10 mouse cellular contexts compared by ENCODE assay signal in the genomic region with DNA sequence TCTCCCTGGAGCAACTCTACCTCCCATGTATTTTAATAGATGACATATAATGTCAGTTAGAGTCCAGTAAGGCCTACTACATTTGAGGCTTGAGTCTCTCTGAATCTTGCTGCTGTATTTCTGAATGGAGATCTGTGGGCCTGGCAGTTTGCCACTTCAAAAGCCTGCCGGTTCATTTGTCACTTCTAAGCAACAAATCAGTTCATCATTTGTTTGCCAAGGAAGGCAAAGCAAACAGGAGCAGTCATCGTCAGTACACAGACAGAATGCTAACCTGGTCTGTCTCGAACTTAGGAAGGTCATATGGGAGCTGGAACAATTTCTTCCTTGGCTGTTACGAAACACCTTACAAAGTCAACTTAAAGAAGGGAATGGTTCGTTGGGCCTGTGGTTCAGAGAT. TPM values are rescaled to one million over a fixed set of nuclear protein-coding genes. Genes with fewer than 3 reads are reported as not detected.
DNase-seq lines count a peak whose midpoint lies in the region; ATAC-seq and TF ChIP-seq lines count a peak whose summit lies in the region.
"Had no signal": no experiment of that assay in that cellular context is flagged by ENCODE, and none has a peak within 500 bp of the region (broad histone marks: within the 10 kb centered on the region; RNA-seq: fewer than 3 reads in every experiment).

No protein-coding gene starts in this region.

- H3K4me2 ChIP-seq in lung, embryonic 14.5 days = no peak overlapping the region
- H3K4me2 ChIP-seq in hindbrain, postnatal 0 days (ENCODE audit: low read depth, low read length) = no peak overlapping the region
- H3K4me2 ChIP-seq in kidney, embryonic 16.5 days (replicated peaks; ENCODE audit: low read depth, low read length) = no peak overlapping the region
- H3K4me2 ChIP-seq: lung, embryonic 15.5 days had no signal

- no peak for TF ChIP-seq CTCF in lung, embryonic 14.5 days (IDR thresholded peaks at IDR 0.05; ENCODE audit: low read depth)
- no peak for TF ChIP-seq CTCF in hindbrain, postnatal 0 days (IDR thresholded peaks at IDR 0.05; ENCODE audit: low read depth)

- peak; percentile 28 for DNase-seq in lung, embryonic 14.5 days
- DNase-seq in lung, postnatal 10 days = no peak
- peak; percentile 42 to 59 for DNase-seq in cerebellum, postnatal 10 days
- peak; percentile 76 for DNase-seq in hindbrain, postnatal 0 days (ENCODE audit: low spot score)
- peak; percentile 31 for DNase-seq in right cerebral cortex, postnatal 14 days
- DNase-seq in kidney, adult 18-20 months = no peak

- 44% methylated on average over 5 of the region's 5 CpGs for WGBS in lung, embryonic 14.5 days
- WGBS in hindbrain, postnatal 0 days = 34% methylated on average over 5 of the region's 5 CpGs
- WGBS in kidney, embryonic 16.5 days = 63% methylated on average over 5 of the region's 5 CpGs

- no peak overlapping the region for H3K27ac ChIP-seq in lung, embryonic 14.5 days (ENCODE audit: low read depth)
- peak overlapping the region; percentile 72 for H3K27ac ChIP-seq in hindbrain, postnatal 0 days
- no peak overlapping the region for H3K27ac ChIP-seq in kidney, embryonic 16.5 days (ENCODE audit: low read length)
- H3K27ac ChIP-seq: embryonic facial prominence, embryonic 10.5 days; heart, embryonic 10.5 days; lung, embryonic 15.5 days had no signal

- no peak overlapping the region for H3K9ac ChIP-seq in lung, embryonic 14.5 days
- no peak overlapping the region for H3K9ac ChIP-seq in hindbrain, postnatal 0 days (replicated peaks; ENCODE audit: low read length)
- H3K9ac ChIP-seq in kidney, embryonic 16.5 days (replicated peaks; ENCODE audit: low read length) = no peak overlapping the region
- H3K9ac ChIP-seq: lung, embryonic 15.5 days had no signal

- no peak for ATAC-seq in lung, embryonic 14.5 days (ENCODE audit: insufficient read depth)
- peak; percentile 56 for ATAC-seq in hindbrain, postnatal 0 days
- ATAC-seq in kidney, embryonic 16.5 days (ENCODE audit: low FRiP score, low TSS enrichment) = no peak

- H3K9me3 ChIP-seq in lung, embryonic 14.5 days (ENCODE audit: low read depth, low read length) = no peaks in the 10 kb centered on the region
- no peaks in the 10 kb centered on the region for H3K9me3 ChIP-seq in hindbrain, postnatal 0 days (ENCODE audit: low read length)
- H3K9me3 ChIP-seq in kidney, embryonic 16.5 days (ENCODE audit: low read length) = no peaks in the 10 kb centered on the region
- H3K9me3 ChIP-seq: embryonic facial prominence, embryonic 10.5 days; heart, embryonic 10.5 days; lung, embryonic 15.5 days had no signal

- H3K36me3 ChIP-seq in lung, embryonic 14.5 days (ENCODE audit: insufficient read depth) = no peaks in the 10 kb centered on the region
- no peaks in the 10 kb centered on the region for H3K36me3 ChIP-seq in hindbrain, postnatal 0 days (ENCODE audit: insufficient read depth, low read length)
- no peaks in the 10 kb centered on the region for H3K36me3 ChIP-seq in kidney, embryonic 16.5 days (ENCODE audit: insufficient read depth, low read length)
- H3K36me3 ChIP-seq: embryonic facial prominence, embryonic 10.5 days; heart, embryonic 10.5 days; lung, embryonic 15.5 days had no signal

- no peaks in the 10 kb centered on the region for H3K27me3 ChIP-seq in lung, embryonic 14.5 days (ENCODE audit: insufficient read depth, low read length)
- no peaks in the 10 kb centered on the region for H3K27me3 ChIP-seq in hindbrain, postnatal 0 days (ENCODE audit: insufficient read depth, low read length)
- H3K27me3 ChIP-seq in kidney, embryonic 16.5 days (ENCODE audit: insufficient read depth, low read length) = no peaks in the 10 kb centered on the region
- H3K27me3 ChIP-seq: lung, embryonic 15.5 days had no signal

- no peaks in the 10 kb centered on the region for H3K4me1 ChIP-seq in lung, embryonic 14.5 days (ENCODE audit: insufficient read depth)
- H3K4me1 ChIP-seq in hindbrain, postnatal 0 days (ENCODE audit: insufficient read depth, low read length) = no peaks in the 10 kb centered on the region
- H3K4me1 ChIP-seq in kidney, embryonic 16.5 days (ENCODE audit: insufficient read depth, low read length) = 0 out of 2 replicates have a peak, but pooled peaks cover 2% of the 10 kb centered on the region
- H3K4me1 ChIP-seq: embryonic facial prominence, embryonic 10.5 days; heart, embryonic 10.5 days; lung, embryonic 15.5 days had no signal

- no peak overlapping the region for H3K4me3 ChIP-seq in lung, embryonic 14.5 days (ENCODE audit: low read depth, low read length)
- no peak overlapping the region for H3K4me3 ChIP-seq in hindbrain, postnatal 0 days (ENCODE audit: low read length)
- no peak overlapping the region for H3K4me3 ChIP-seq in kidney, embryonic 16.5 days (ENCODE audit: low read length)
- H3K4me3 ChIP-seq: embryonic facial prominence, embryonic 10.5 days; heart, embryonic 10.5 days; lung, embryonic 15.5 days had no signal

RNA-seq across cellular contexts. Expression of gene Pabpc6, which starts 37.4 kb away (rescaled TPM):
- polyA plus RNA-seq in lung, embryonic 14.5 days (2014; fragmentation: Nextera tagmentation; extraction: Ambion mirVana) = not detected in 2 replicates
- total RNA-seq in hindbrain, postnatal 0 days (2014; rRNA removed) = not detected in 2 replicates
- polyA plus RNA-seq in hindbrain, postnatal 0 days (2015; fragmentation: Nextera tagmentation; extraction: Ambion mirVana) = not detected in 2 replicates
- not detected in 2 replicates for polyA plus RNA-seq in kidney, embryonic 16.5 days (2015; fragmentation: Nextera tagmentation; extraction: Ambion mirVana)
- polyA plus RNA-seq: embryonic facial prominence, embryonic 10.5 days; heart, embryonic 10.5 days; lung, embryonic 15.5 days had no signal

Comparison
In these comparisons a context has a peak if more than half of its experiments do, and no peak if none do; other contexts are left out.
1. DNase-seq: peak in lung, embryonic 14.5 days (single experiment), cerebellum, postnatal 10 days (2 of 2), hindbrain, postnatal 0 days (single experiment) and right cerebral cortex, postnatal 14 days (single experiment); none in lung, postnatal 10 days (single experiment) and kidney, adult 18-20 months (single experiment).